Mouse (Mus musculus): ENCODE measurements at regions not wholly inside any gene's neighbourhood (a gene's known extent, or its start where the extent isn't known, plus 50 kb on each side); places are given as distances from the start of the nearest gene placed in this dataset.

DNA sequence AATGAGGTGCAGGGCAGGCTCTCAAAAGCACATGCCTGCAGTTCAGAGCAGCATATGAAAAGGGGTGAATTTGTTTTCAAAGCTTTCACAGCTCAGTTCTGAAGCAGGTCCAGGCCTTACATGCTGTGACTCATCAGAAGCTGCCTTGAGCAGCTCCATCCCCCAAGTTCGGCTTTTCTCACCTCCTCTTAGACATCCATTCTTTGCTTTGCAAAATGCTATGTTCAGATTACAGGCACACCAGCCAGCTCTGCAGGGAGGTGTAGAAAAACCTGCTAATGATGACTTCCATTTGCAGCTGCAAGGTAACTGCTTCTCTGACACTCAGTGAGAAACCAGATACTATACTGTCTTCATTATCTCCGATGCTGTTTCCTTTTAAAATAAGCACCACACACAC, 532.0 kb upstream of the Tbl1xr1 start:
- TF ChIP-seq CTCF (IDR thresholded peaks at IDR 0.05; ENCODE audit: borderline replicate concordance, insufficient read depth, low read length) (no peak), POLR2A (IDR thresholded peaks at IDR 0.05; ENCODE audit: low read depth, low read length) (no peak)

Data from embryonic fibroblast, embryonic 13.5 days (primary cell).